Mouse (Mus musculus) cerebellum, adult 11 months (tissue): ENCODE measurements at regions not wholly inside any gene's neighbourhood (a gene's known extent, or its start where the extent isn't known, plus 50 kb on each side); places are given as distances from the start of the nearest gene placed in this dataset.
A peak's percentile ranks its signal among the peaks of the same experiment; 100 is the strongest.
"Not testable (repeated sequence)": the region's sequence is repeated elsewhere in the genome, so short reads cannot be mapped to it uniquely, and the experiment has no call there.

ENCODE experiments used
- DNase-seq: peaks from one replicate; pipeline ENCODE4 v3.0.0; 2022

GRCm38 (mm10) chr3:79002173-79002848 lies 284.0 kb downstream of the Rapgef2 start:
- no peak for DNase-seq

GRCm38 (mm10) chr3:79001754-79002153 lies 284.6 kb downstream of the Rapgef2 start:
- no peak for DNase-seq

DNA sequence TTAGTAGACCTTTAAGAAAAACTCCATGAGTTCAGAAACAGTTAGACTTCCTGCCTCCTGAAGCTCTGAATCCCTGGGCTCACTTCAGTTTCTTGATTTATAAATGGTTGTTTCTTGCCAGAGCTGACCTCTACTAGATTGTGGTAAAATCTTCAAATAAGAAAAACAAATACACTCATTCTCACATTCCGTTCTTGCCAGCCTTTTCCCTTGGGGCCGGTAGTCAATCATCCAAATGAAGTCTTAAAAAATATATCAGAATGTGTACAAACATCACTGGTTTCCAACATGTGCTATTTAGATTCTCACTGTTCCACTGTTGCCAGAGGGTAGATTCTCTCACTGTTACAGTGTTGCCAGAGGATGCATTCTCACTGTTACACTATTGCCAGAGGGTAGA lies 286.0 kb downstream of the Rapgef2 start:
- DNase-seq: no peak

DNA sequence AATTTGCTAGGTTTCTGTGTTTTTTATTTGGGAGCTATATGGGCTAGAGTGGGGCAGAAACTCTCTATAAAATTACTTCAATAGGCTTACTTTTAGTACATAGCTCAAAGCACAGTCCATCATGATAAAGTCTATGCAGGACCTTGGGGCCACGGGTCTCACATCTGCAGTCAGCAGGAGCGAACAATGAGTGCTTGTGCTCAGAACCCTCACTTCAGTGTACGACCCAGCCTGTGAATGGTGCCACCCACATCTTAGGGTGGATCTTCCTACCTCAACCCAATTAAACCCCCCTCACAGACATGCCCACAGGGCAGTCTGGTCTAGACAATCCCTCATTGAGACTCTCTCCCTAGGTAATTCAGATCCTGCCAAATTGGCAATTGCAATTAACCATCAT lies 286.5 kb downstream of the Rapgef2 start:
- no peak for DNase-seq

DNA sequence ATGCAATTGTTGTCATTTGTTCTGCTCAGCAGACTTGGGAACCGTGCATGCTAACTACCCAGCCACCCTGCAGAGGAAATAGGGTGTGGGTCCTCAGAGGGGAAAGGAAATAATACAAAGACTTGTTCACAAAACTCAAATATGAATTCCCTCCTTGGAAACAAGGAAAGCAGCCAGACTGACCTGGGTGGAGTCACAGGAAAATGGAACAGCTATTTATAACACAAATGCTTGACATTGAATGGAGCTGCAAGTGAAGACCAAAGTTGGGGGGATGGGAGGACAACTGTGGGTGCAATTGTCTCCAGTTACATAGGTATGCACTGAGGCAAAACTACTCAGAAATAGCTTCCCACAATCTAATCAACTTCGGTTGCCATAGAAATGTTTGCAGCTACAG lies 298.2 kb downstream of the Rapgef2 start:
- no peak for DNase-seq

GRCm38 (mm10) chr3:78986726-78987125 lies 299.6 kb downstream of the Rapgef2 start:
- no peak for DNase-seq

GRCm38 (mm10) chr3:78981057-78981456 lies 305.3 kb downstream of the Rapgef2 start:
- no peak for DNase-seq

GRCm38 (mm10) chr3:78978781-78979180 lies 307.5 kb downstream of the Rapgef2 start:
- no peak for DNase-seq

DNA sequence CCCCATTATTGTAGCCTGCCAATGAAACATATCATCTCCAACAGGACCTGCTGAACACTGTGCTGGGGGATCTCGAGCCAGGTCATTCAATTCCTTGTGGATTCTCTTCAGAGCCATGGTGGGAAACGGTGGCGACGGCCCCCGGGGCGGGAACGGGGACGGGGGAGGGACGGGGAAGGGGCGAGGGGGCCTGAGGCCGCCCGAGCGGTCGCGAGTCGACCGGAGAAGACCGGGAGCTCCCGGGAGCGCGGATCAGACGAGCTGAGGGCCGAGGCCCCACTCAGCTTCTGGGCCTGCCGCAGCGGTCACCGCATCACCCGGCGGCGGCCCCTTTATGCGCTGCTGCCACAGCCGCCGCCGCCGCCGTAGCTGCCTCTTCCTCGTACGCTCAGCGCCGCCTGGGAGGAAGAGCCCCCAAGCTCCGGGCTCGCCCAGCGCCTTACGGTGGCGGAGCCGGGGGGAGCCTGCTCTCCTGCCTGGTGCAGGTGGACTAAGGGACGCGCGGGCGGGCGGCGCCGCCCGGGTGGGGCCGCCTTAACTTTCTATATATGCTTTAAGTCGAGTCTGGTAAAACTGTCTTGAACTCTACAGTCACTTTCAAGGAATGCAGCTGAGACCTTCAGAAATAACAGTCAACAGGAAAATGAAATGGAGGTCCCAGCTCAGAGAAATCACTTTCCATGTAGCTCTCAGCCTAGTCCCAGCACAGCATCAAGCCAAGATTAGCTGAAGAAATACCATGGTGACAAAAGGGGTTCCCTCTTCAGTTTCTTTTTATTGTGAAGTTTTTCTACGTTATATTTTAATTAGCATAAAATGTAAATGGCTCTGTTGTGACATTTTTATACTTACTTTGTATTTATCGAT lies 319.4 kb downstream of the Rapgef2 start:
- peak; percentile 7 for DNase-seq

- no peak for DNase-seq
These were observed 322.0 kb downstream of the Rapgef2 start for GRCm38 (mm10) chr3:78964231-78964858.

DNA sequence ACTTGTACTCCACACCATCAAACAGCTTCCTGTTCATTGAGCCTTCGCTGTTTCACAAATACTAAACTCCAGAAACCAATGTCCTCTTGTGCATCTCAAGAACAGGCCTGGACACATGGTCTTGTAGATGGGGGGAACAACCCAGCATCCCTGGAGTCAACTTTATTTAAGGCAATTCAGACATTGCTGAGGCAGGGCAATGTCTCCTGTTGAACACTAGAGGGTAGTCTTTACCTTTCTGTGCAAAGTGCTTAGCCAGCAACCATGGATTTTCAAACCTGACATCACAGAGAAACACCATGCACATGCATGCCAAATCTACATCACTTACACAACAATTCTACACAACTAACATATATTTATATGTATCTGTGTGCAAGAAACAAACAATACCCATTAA lies 327.5 kb downstream of the Rapgef2 start:
- DNase-seq: peak; percentile 18

DNA sequence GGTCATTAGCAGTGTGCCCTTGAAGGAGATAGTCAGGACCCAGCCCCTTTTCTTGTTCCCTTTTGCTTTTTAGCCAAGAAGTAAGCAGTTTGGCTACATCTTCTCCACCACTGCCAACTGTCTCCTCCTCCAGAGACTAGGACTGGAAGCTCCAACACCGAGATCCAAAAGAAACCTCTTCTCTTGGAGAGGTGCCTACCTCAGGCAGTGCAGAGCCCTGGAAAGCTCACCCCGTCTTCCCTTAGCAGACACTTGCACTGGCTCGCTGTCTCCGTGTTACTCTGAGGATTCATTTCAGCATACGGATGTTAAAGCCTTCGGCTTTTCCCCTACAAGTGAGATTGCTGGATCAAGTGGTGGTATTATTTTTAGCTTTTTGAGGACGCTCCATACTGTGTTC lies 331.0 kb downstream of the Rapgef2 start:
- no peak for DNase-seq

GRCm38 (mm10) chr3:78949385-78949784 lies 336.9 kb downstream of the Rapgef2 start:
- DNase-seq: not testable (repeated sequence)

DNA sequence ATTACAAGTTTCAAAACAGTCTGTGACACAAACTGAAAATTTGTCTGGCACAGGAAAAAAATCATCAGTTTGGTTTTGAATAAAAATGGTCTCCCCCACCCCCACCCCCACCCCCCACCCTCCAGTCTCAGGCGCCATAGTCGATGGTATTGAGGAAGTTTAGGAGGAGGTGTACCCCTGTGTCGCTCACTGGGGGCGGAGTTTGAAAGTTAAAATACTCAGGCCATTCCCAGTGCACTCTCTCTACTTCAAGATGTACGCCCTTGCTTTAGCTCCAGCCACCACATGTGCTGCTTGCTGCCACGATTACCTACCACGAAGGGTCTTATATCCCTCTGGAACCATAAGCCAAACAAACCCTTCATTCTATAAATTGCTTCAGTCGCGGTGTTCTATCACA lies 337.6 kb downstream of the Rapgef2 start:
- DNase-seq: no peak

DNA sequence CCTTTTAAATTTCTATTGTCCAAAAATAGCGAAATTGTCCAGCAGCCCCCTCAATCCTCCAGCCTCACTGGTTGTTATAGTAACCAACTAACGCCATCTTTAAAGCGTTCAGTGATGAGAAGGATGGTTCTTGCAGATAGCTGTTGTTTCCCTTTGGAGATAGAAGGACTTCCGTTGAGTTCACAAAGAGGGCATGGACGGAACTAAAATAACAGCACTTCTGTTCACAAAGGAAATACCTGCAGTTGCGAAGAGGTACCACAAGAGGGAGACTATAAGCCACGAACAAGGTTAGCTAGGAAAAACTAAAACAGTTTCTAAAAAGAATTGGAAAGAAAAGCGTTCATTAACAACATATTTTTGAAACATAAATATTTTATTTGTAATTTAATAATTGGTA lies 338.1 kb downstream of the Rapgef2 start:
- DNase-seq: peak; percentile 31

DNA sequence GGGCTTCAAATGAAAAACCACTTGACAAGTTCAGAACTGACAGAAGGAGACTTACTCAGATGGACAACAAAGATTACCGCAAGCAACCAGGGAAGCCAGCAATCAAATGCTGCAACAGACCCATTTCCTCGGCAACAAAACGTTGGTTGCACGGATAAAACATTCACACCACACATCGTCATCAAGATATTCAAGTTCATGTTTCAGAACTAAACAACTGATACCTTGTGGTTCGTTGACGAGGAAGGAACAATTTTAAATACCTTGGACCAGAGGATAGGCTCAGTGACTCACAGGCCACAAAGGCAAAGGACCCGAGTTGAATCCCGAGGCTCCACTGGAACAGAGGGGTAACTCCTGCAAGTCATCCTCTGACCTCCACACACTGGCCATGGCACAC lies 339.1 kb downstream of the Rapgef2 start:
- no peak for DNase-seq

DNA sequence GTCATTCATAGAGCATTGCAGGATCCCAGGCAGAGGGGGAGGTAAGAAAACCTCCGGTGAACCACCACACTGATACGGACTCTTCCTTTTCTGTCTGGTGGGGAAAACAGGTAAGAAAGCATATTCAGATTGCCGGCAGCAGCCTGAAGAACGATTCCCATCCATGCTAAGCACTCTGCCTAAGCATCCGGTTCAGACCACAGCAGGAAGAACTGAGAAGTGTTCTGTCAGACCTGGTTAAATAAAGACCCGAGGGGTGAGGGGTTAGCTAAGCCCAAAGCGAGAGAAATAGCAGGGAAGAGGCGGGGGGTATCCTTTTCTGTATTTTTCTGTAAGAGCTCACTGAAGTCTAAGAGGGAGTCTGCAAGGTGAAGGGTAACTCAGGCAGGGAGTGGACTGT lies 342.1 kb downstream of the Rapgef2 start:
- no peak for DNase-seq

GRCm38 (mm10) chr3:78932975-78933374 lies 353.3 kb downstream of the Rapgef2 start:
- DNase-seq: no peak

- no peak for DNase-seq
These were observed 366.5 kb downstream of the Rapgef2 start for GRCm38 (mm10) chr3:78919850-78920249.

- peak; percentile 51 for DNase-seq
These were observed 366.9 kb downstream of the Rapgef2 start for GRCm38 (mm10) chr3:78919407-78919806.

GRCm38 (mm10) chr3:78908196-78908844 lies 378.0 kb downstream of the Rapgef2 start:
- DNase-seq: no peak

- no peak for DNase-seq
These were observed 378.5 kb downstream of the Rapgef2 start for GRCm38 (mm10) chr3:78907778-78908177.

DNA sequence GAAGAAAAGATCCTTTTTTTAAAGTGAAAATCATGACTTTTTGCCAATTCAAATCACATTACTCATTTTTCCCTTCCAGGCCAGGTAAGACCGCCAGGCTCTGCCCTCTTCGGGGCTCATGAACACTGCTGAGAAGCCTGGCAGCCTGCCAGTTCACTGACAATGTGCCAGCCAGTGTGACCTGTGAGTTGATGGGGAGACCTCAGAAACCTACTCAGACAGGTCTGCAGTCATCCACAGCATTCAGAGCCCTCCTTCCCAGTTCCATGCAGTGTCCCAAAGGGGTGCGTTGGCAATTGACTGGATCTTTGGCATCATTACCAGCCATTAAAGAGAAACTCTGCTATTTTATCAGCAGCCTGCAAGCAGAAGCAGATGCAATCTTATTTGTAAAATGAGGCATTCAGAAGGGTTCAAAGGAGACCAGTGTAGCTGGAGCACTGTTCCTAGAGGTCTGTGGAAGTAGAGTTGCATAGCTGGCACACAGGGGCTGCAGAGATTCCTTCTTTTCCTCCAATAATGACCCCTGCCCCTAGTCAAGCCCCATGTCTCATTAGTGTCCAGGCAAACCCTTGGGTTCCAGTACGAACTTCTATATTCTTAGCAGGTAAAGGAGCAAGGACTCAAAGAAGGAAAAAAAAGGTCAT lies 384.4 kb downstream of the Rapgef2 start:
- peak; percentile 13 for DNase-seq
